Mouse (Mus musculus): ENCODE measurements around the gene Nfe2l2.
"Not testable (repeated sequence)": the region's sequence is repeated elsewhere in the genome, so short reads cannot be mapped to it uniquely, and the experiment has no call there.

Nfe2l2 gene

GRCm38 (mm10) chr2:75645251-75645650 is 59.2 kb downstream of the Nfe2l2 start:
- no peak for DNase-seq (ENCODE audit: low spot score in 2 of 2)

DNA sequence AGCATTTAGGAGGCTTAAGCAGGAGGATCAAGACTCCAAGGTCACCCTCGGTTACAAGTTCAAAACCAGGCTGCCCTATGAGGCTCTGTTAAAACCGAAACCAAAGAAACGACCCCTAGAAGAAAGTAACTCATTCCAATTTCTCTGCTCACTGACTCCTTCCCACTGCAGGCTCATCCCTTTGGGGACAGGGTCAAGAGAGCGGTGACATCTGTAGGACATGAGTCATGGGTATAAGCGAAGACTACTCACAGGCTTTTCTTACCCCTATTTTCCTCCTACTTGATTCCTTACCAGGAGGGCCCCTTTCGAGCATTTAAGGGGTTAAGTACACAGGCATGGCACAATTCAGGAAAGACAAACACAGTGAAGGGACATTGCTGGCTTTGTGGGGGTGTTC is 60.5 kb downstream of the Nfe2l2 start:
- no peak for DNase-seq (ENCODE audit: low spot score in 2 of 2)

DNA sequence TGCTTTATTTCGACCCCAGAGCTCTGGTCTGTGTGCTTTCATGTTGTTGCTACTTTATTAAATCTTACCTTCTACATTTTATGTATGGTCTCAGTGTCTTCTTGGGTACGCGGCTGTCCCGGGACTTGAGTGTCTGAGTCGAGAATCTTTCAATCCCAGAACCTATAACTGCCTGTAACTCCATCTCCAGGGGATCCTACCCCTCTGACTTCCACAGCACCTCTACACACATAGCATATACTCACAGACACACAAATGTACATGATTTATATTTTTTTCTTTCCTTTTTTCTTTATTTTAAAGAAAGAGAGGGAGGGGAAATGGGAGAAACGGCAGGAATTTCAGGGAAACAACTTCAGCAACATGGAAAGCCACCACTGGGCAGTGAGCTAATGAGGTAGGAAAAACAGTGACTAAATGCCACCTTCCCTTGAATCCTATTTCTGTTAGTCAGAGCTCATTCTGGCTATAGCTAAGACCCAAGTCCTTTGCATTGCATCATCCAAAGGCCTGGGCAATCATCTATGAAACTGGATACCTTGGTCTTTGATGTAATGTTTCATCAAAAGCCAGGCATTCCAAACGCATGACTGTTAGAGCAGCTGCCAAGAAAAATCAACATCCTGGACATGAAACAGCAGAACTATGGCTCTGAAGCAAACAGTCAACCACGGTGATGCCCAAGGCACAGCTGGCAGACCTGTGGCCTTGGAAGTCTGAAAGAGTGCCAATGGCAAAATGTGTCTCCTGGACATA is 61.5 kb downstream of the Nfe2l2 start:
- DNase-seq (ENCODE audit: low spot score in 2 of 2) = no peak

DNA sequence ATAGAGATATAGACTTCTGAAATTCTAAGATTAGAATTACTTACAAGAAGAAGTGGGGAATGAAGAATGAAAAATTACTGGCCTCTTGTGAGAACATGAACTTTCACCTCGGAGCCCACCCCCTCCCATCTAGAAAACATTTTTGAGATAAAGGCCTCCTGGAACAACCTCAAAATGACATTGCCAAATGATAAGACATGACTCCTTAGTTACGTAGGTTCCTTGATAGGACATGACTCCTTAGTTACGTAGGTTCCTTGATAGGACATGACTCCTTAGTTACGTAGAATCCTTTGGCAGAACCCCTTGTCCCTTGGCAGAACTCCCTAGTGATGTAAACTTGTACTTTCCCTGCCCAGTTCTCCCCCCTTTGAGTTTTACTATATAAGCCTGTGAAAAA is 62.1 kb downstream of the Nfe2l2 start:
- DNase-seq (ENCODE audit: low spot score in 2 of 2) = not testable (repeated sequence)

GRCm38 (mm10) chr2:75639535-75639934 is 64.9 kb downstream of the Nfe2l2 start:
- DNase-seq (ENCODE audit: low spot score in 2 of 2) = not testable (repeated sequence)

DNA sequence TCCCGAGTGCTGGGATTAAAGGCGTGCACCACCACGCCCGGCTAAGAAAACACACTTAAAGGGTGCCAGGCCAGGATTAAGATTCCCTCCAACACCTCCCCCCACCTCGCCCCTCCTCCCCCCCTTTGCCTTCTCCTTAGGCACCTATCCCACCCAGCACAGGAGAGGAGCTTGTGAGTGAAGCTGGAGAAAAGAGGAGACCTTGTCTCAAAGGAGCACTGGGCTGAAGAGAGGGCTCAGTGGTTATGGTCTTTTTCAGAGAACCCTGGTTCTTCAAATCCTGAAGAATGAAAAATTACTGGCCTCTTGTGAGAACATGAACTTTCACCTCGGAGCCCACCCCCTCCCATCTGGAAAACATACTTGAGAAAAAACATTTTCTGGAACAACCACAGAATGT is 66.6 kb downstream of the Nfe2l2 start:
- not testable (repeated sequence) for DNase-seq (ENCODE audit: low spot score in 2 of 2)

DNA sequence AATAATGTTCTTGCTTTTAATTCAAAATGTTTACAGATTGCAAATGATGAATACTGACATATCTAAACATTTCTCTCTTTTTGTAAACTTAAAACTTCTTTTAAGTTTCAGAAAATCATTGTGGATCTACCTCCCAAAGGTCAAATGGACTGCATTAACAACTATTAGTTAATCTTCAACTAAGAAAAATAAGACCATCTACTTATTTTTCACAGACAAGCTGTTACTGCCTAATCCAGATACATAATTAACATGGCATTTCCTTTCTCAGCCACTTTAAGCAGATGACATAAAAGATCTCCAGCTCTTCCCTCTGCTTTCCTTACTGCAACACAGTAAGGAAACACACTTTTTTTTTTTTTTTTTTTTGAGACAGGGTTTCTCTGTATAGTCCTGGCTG is 67.1 kb downstream of the Nfe2l2 start:
- DNase-seq (ENCODE audit: low spot score in 2 of 2) = no peak

DNA sequence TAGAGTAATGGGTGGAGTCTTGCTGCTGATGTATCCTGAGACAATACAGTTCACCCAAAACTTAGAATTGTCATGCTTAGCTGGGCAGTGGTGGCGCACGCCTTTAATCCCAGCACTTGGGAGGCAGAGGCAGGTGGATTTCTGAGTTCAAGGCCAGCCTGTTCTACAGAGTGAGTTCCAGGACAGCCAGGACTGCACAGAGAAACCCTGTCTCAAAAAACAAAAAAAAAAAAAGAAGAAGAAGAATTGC is 67.5 kb downstream of the Nfe2l2 start:
- not testable (repeated sequence) for DNase-seq (ENCODE audit: low spot score in 2 of 2)

DNA sequence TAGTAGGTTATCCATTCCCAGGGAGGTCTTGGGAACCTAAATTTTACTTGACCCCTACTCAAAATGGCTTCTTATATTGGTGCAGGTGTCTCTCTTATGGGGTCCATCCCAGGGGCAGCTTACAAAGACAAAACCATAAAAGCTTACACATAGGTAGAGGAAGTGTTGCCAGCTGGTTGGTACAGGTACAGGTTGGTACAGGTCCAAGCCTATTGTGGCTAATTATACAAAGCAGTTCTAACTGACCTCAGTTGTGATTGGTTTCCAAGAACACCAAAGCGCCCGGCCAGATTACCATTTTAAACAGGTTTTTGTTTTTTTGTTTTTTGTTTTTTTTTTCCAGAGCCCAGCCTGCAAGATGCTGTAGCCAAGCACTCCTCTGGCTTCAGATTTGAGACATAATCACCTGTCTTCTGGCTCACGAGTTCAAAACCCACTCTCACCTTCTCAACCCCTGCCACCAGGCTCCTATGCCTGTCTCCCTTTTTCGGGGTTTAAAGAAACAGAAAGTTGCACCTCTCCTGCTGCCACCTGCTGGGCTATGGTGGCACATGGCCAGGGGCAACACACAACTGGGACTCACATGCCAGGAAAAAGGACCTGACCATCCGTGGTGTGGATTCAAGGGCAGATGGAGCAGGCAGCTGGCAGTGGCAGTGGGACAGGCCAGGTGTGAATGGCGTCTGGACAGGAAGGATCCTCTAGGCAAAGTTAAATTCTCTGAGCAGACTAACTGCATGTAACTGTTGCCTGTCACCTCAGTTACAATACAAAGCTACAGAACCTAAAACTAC is 68.0 kb downstream of the Nfe2l2 start:
- DNase-seq (ENCODE audit: low spot score in 2 of 2) = no peak

GRCm38 (mm10) chr2:75634431-75634830 is 70.0 kb downstream of the Nfe2l2 start:
- DNase-seq (ENCODE audit: low spot score in 2 of 2) = not testable (repeated sequence)

DNA sequence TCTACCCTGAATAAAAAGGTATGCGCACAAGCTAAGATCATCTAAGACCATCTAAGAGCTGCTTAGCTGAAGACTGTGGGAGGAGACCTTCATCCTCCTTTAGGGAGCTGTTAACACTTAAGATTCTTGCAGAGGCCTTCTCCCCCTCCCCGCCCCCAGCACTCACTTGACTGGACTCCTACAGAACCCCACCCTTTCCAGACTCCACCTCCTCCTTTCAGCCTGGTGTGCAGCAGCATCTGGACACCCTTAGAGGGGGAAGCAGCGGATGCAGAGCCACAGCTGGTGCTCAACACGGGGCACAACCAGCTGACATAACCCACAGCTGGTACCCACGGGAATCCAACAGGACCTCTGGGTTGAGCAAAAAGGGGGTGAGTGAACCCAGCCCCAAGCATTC is 70.7 kb downstream of the Nfe2l2 start:
- no peak for DNase-seq (ENCODE audit: low spot score in 2 of 2)

DNA sequence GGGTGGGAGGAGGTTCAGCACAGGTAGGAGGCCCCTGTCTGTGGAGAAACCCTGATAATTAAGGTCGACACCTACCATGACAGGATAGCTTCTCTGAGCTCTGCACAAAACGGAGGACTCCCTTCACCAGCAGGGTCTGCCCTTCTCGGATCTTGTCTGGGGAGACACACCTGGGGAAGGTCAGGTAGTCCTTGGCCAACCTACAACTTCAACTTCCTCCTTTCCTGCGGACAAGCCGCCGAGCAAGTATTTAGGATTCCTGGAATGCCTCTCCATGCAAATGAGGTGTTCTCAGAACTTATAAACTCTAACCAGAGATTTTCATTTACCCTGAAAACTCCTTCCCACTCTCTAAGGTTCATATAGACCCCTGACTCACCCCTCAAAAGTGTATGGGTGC is 71.1 kb downstream of the Nfe2l2 start:
- DNase-seq (ENCODE audit: low spot score in 2 of 2) = no peak

DNA sequence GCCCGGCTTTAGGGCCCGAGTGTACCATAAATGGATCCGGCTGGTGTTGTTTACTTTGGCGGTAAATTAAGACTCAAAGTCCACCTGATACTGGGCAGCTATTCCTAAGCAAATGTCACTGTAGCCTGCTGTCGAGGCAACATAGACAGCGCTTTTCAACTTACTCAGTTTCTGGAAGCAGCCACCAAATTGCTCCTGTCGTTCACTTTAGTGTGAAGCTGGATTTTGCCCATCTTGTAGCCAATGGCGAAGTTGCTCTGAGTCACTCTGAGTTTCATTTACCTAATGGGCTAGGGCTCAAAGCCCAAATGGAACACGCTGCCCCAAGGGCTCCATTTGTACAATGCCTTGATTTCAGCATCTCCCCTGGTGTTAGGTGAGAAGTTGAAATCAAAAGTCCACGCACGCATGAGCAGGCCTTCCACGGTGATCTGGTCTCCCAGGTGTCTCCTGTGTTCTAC is 71.7 kb downstream of the Nfe2l2 start:
- no peak for DNase-seq (ENCODE audit: low spot score in 2 of 2)

GRCm38 (mm10) chr2:75632043-75632442 is 72.4 kb downstream of the Nfe2l2 start:
- no peak for DNase-seq (ENCODE audit: low spot score in 2 of 2)

- DNase-seq (ENCODE audit: low spot score in 2 of 2) = no peak
Measured at GRCm38 (mm10) chr2:75631421-75631820, 73.0 kb downstream of the Nfe2l2 start.

DNA sequence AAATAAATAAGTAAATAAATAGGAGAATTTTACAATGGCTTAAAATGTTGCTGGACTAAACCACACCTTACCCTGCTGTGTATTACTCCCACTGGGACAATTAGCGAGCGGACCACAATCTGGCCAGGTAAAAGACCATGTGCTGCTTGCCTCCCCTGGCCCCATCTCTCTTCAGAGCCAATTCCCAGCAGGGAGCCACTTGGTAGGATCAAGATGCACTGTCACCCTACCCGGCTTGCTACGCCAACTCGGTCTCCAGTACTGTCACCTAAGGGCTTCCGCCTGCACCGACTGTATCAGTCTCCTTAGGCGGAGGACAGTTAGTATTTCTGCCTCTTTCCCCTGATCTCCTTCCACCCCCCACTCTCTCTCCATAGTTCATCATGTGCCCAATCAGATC is 76.0 kb downstream of the Nfe2l2 start:
- no peak for DNase-seq (ENCODE audit: low spot score in 2 of 2)

GRCm38 (mm10) chr2:75626597-75627440 is 77.6 kb downstream of the Nfe2l2 start:
- DNase-seq (ENCODE audit: low spot score in 2 of 2) = no peak

Measured in right cerebral cortex, adult 2 months (tissue).